Mouse (Mus musculus): Measurements from ENCODE around the gene Hspb8. TPM values are rescaled to one million over a fixed set of nuclear protein-coding genes. Genes with fewer than 3 reads are reported as not detected.

Hspb8 gene
- polyA plus RNA-seq, 1 experiment from 2014 or later, result 11.8 TPM

DNA sequence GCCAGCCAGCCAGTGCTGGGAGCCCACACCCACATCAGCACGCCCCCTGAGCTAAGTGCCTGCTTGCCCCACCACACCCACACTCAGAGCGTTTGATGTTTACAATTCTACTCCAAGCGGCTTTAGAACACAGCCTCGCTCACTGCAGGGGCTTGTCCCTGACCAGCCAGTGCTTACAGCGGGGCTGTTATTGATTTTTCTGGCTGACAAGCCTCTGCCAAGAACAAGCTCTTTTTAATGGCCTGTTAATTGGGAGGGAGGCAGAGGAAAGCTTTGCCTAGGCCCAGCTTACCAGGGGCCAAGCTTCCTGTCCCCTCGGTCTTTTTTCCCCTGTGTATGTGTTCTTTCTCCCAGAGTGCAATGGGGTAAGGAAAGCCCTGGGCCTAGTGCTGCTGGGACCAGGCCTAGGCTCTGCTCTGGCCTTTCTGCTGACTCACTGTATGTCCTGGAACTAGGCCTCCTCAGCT lies 1.9 kb downstream of the Hspb8 start:
- Histone ChIP-seq H3K27ac (ENCODE audit: low read length) (peak overlapping the region; percentile 14; the same call in 1 of the 2 replicates), H3K36me3 (ENCODE audit: control insufficient read depth, insufficient read depth, low read length) (no peaks in the 10 kb centered on the region), H3K4me1 (ENCODE audit: control insufficient read depth, insufficient read depth, low read length) (peaks cover 13% of the 10 kb centered on the region), H3K9ac (ENCODE audit: low read depth, low read length) (peak overlapping the region; percentile 47), H3K9me3 (ENCODE audit: control insufficient read depth, low read length) (no peaks in the 10 kb centered on the region), H3K27me3 (replicated peaks; ENCODE audit: control insufficient read depth, insufficient read depth, low read length) (no peaks in the 10 kb centered on the region), H3K4me2 (ENCODE audit: low read depth, low read length) (peak overlapping the region; percentile 26), H3K4me3 (ENCODE audit: low read length) (peak overlapping the region; percentile 23)
- ATAC-seq, result peak; percentile 60
- 14% methylated on average over 6 of the region's 6 CpGs for WGBS

DNA sequence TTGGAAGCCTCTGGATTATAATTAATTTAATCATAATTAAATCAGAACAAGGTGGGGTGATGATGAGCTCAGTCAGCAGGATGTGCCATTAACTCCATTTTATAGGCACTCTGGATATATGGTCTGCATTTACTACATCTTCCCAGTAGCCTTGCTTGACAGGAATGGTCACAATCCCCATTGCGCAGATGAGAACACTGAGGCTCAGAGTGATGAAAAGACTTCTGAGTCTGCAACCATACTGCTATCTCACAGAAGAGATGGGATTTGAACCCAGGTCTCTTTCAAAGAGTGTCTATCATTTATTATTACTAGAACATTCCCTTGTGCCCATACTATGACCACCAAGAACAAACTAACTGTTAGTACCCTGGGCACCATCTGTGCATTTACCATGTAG lies 2.5 kb downstream of the Hspb8 start:
- Histone ChIP-seq H3K9me3 (ENCODE audit: control insufficient read depth, low read length) (no peaks in the 10 kb centered on the region), H3K4me2 (ENCODE audit: low read depth, low read length) (peak overlapping the region; percentile 26), H3K36me3 (ENCODE audit: control insufficient read depth, insufficient read depth, low read length) (no peaks in the 10 kb centered on the region), H3K4me3 (ENCODE audit: low read length) (peak overlapping the region; percentile 23), H3K27me3 (replicated peaks; ENCODE audit: control insufficient read depth, insufficient read depth, low read length) (no peaks in the 10 kb centered on the region), H3K4me1 (ENCODE audit: control insufficient read depth, insufficient read depth, low read length) (peaks cover 13% of the 10 kb centered on the region), H3K27ac (ENCODE audit: low read length) (peak overlapping the region; percentile 14; the same call in 1 of the 2 replicates), H3K9ac (ENCODE audit: low read depth, low read length) (peak overlapping the region; percentile 47; the same call in 1 of the 2 replicates)
- 86% methylated on average over 1 of the region's 1 CpGs for WGBS
- ATAC-seq, result no peak

DNA sequence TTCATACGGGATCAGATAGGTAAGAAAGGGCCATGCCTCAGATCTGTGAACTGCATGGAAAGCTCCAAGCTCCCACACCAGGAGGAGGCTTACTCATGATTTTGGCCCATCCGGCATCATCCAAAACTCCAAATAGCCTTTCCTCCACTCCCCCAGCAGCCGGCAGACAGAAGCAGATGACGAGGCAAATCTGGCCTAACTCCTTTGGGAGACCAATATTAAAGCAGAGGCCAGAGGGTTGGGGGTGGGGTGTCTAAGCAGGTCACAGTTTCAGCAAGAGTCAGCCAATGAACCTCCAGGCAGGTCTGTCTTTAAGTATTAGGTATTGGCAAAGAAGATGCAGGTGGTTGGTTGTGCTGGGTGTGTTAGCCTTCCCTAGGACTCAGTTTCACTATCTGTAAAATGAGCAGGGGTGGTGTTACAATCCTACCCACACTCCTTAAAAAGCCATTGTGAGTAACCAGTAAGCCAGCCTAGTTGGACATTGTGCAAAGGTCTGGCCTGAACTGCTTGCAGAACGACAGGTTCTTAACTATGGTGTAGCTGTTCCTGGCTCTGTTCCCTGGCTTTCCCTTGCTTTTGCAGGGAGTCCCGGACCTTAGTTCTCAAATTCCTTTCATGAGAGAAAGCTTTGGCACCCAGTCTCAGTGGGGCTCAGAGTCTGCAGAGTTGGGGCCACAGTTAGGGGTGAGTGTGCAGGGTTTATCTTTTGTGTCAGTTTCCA lies 3.2 kb downstream of the Hspb8 start:
- Histone ChIP-seq H3K36me3 (ENCODE audit: control insufficient read depth, insufficient read depth, low read length) (no peaks in the 10 kb centered on the region), H3K9me3 (ENCODE audit: control insufficient read depth, low read length) (no peaks in the 10 kb centered on the region), H3K27me3 (replicated peaks; ENCODE audit: control insufficient read depth, insufficient read depth, low read length) (no peaks in the 10 kb centered on the region), H3K4me2 (ENCODE audit: low read depth, low read length) (no peak overlapping the region), H3K4me3 (ENCODE audit: low read length) (no peak overlapping the region), H3K4me1 (ENCODE audit: control insufficient read depth, insufficient read depth, low read length) (peaks cover 13% of the 10 kb centered on the region), H3K9ac (ENCODE audit: low read depth, low read length) (no peak overlapping the region), H3K27ac (ENCODE audit: low read length) (no peak overlapping the region)
- WGBS, result 62% methylated on average over 6 of the region's 6 CpGs
- no peak for ATAC-seq

DNA sequence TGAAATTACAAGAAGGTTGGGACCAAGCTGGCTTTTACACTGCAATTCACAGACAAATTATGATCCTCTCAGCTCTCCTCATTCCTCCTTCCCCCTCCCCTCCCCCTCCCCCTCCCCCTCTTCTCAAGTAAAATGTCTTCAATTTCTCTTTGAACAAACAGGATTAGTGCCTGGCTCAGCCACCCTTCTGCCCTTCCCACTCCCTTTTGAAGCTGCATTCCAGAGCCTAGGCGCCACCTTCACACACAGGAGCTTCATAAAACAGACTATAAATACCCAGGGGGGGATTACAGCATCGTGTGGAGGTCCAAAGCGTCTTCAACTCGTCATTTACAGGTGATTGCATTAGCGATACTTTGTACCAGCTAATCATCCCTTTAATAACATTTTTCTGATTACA lies 6.5 kb downstream of the Hspb8 start:
- Histone ChIP-seq H3K9ac (ENCODE audit: low read depth, low read length) (no peak overlapping the region), H3K4me2 (ENCODE audit: low read depth, low read length) (no peak overlapping the region), H3K36me3 (ENCODE audit: control insufficient read depth, insufficient read depth, low read length) (no peaks in the 10 kb centered on the region), H3K4me3 (ENCODE audit: low read length) (no peak overlapping the region), H3K27ac (ENCODE audit: low read length) (no peak overlapping the region), H3K4me1 (ENCODE audit: control insufficient read depth, insufficient read depth, low read length) (peaks cover 4% of the 10 kb centered on the region), H3K27me3 (replicated peaks; ENCODE audit: control insufficient read depth, insufficient read depth, low read length) (no peaks in the 10 kb centered on the region), H3K9me3 (ENCODE audit: control insufficient read depth, low read length) (no peaks in the 10 kb centered on the region)
- WGBS, result 18% methylated on average over 5 of the region's 5 CpGs
- ATAC-seq, result no peak

DNA sequence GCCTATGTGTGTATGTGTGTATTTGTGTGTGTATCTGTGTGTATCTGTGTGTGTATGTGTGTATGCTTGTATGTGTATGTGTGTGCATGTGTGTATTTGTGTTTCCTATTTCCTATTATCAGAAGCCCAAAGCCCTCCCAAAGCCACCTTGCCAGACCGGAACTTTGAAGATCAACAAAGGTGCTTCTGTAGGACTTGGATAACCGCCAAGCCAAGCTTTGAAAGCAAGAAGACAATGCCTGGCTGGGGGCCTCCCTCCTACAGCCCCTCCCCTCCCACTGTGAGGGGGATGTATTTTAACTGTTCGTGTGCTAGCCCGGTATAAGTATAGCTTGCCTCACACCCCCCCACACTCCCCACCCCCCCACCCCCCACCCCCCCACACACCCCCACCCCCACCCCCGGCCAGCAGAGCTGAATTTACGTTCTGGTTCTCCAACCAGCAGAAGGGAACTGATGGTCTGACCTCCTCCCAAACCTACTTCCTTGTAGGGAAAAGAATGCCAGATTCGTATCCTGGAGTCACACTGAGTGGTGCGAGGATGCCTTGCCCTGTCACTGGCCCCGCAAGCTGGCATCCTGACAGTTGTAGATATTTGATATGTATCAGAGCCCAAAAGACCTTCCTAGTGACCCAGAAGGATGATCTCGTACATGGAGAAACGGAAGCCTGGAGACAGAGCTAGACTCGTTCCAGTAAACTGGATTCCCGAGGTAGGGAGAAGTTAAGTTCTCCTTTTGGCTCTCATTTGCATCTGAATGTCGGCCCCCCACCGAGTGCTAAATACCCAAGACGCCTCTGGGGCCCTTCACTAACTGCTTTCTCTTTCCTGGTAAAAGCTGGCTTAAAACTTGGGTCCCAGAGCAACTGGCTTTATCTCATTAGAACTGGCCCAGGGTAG lies 12.7 kb downstream of the Hspb8 start:
- H3K4me1 ChIP-seq (ENCODE audit: control insufficient read depth, insufficient read depth, low read length), result peaks cover 22% of the 10 kb centered on the region
- H3K4me3 ChIP-seq (ENCODE audit: low read length), result no peak overlapping the region
- no peaks in the 10 kb centered on the region for H3K9me3 ChIP-seq (ENCODE audit: control insufficient read depth, low read length)
- no peak overlapping the region for H3K4me2 ChIP-seq (ENCODE audit: low read depth, low read length)
- ATAC-seq, result no peak
- H3K9ac ChIP-seq (ENCODE audit: low read depth, low read length), result no peak overlapping the region
- 12% methylated on average over 16 of the region's 16 CpGs for WGBS
- no peaks in the 10 kb centered on the region for H3K36me3 ChIP-seq (ENCODE audit: control insufficient read depth, insufficient read depth, low read length)
- H3K27ac ChIP-seq (ENCODE audit: low read length), result peak overlapping the region; percentile 5; the same call in 1 of the 2 replicates
- no peaks in the 10 kb centered on the region for H3K27me3 ChIP-seq (replicated peaks; ENCODE audit: control insufficient read depth, insufficient read depth, low read length)

DNA sequence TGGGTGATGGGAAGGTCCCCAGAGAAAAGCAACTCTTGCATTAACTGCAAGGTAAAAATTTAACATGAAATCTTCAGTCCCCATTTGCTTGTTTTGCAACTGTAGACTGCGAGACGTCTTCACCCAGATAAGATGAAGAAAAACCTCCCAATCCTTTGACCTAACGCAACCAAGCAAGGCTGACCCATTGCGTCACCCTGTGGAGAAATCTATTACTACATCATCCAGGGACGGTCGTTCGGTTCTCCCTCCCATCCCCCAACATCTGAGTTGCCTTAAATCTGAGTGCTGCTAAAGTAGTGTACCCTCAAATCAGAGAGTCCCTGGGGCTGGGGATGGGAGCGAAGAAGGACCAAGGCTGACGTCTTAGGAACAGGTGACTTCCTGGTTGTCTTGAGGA lies 13.7 kb downstream of the Hspb8 start:
- Histone ChIP-seq H3K27ac (ENCODE audit: low read length) (no peak overlapping the region; the same call in 1 of the 2 replicates), H3K27me3 (replicated peaks; ENCODE audit: control insufficient read depth, insufficient read depth, low read length) (no peaks in the 10 kb centered on the region), H3K4me3 (ENCODE audit: low read length) (no peak overlapping the region), H3K4me2 (ENCODE audit: low read depth, low read length) (no peak overlapping the region), H3K36me3 (ENCODE audit: control insufficient read depth, insufficient read depth, low read length) (no peaks in the 10 kb centered on the region), H3K9ac (ENCODE audit: low read depth, low read length) (no peak overlapping the region), H3K4me1 (ENCODE audit: control insufficient read depth, insufficient read depth, low read length) (peaks cover 22% of the 10 kb centered on the region), H3K9me3 (ENCODE audit: control insufficient read depth, low read length) (no peaks in the 10 kb centered on the region)
- no peak for ATAC-seq
- WGBS, result 70% methylated on average over 9 of the region's 9 CpGs

DNA sequence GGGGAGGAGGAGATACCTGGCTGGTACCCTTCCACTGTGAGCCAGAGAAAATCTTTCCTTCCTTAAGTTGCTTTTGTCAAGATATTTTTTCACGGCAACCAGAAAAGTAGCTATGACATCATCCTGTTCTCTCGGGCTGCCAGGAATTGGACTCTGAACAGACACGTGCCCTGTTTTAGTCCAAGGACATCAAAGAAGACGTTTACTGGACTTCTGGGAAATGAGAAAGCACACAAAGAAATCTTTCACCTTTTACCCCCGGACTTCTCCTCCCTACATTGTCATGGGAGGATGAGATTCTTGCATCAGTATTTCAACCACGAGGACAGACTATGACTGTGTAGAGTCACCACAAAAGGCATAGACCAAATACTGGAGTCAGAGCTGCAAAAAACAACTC lies 14.7 kb downstream of the Hspb8 start:
- ATAC-seq, result peak; percentile 56
- Histone ChIP-seq H3K27ac (ENCODE audit: low read length) (peak overlapping the region; percentile 34; the same call in 1 of the 2 replicates), H3K27me3 (replicated peaks; ENCODE audit: control insufficient read depth, insufficient read depth, low read length) (no peaks in the 10 kb centered on the region), H3K9ac (ENCODE audit: low read depth, low read length) (peak overlapping the region; percentile 3; the same call in 1 of the 2 replicates), H3K9me3 (ENCODE audit: control insufficient read depth, low read length) (no peaks in the 10 kb centered on the region), H3K4me3 (ENCODE audit: low read length) (no peak overlapping the region), H3K36me3 (ENCODE audit: control insufficient read depth, insufficient read depth, low read length) (no peaks in the 10 kb centered on the region), H3K4me2 (ENCODE audit: low read depth, low read length) (no peak overlapping the region; the same call in 1 of the 2 replicates), H3K4me1 (ENCODE audit: control insufficient read depth, insufficient read depth, low read length) (peaks cover 22% of the 10 kb centered on the region)
- 14% methylated on average over 6 of the region's 6 CpGs for WGBS

DNA sequence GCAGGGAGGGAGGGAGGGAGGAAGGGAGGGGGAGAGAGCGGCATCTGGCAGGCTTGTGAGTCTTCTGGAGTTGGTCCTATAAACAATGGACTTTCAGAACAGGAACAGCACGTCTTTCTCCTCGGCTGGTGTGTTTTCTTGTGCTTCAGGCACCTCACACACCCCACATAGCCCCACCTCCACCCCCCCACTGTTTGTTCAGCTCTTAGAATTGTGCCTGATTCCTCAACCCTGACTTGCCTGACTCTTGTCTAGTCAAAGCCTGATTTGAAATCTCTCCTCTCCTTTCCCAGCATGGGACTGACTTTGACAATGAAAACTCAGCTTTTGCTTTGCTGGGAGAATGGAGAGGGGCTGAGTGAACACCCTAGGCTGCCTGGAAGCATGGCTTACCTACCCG lies 15.3 kb downstream of the Hspb8 start:
- Histone ChIP-seq H3K4me3 (ENCODE audit: low read length) (no peak overlapping the region), H3K4me2 (ENCODE audit: low read depth, low read length) (no peak overlapping the region), H3K4me1 (ENCODE audit: control insufficient read depth, insufficient read depth, low read length) (peaks cover 22% of the 10 kb centered on the region), H3K9me3 (ENCODE audit: control insufficient read depth, low read length) (no peaks in the 10 kb centered on the region), H3K36me3 (ENCODE audit: control insufficient read depth, insufficient read depth, low read length) (no peaks in the 10 kb centered on the region), H3K9ac (ENCODE audit: low read depth, low read length) (0 out of 2 replicates have a peak overlapping the region, but pooled peaks have one; percentile 3), H3K27me3 (replicated peaks; ENCODE audit: control insufficient read depth, insufficient read depth, low read length) (no peaks in the 10 kb centered on the region), H3K27ac (ENCODE audit: low read length) (peak overlapping the region; percentile 34)
- WGBS, result 9% methylated on average over 3 of the region's 4 CpGs
- peak; percentile 69 for ATAC-seq

DNA sequence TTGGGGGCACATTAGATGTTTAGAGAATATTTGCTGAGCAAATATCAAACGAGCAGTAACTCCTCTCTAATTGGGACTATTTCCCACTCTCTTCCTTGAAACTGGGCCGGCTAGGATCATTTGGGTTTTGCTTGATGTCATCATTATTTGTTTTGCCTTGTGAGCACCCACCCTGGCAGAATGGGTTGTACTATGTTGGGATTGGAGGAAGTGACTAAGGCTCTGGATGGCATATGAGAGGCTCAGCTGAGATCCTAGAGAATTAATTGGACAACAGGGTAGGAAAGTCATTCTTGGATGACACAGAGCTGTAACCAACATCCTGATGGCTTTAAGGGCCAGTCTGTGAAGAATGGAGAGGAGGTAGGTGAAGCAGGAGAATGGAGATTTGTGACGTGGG lies 16.2 kb downstream of the Hspb8 start:
- Histone ChIP-seq H3K4me2 (ENCODE audit: low read depth, low read length) (no peak overlapping the region), H3K4me1 (ENCODE audit: control insufficient read depth, insufficient read depth, low read length) (peaks cover 22% of the 10 kb centered on the region), H3K27me3 (replicated peaks; ENCODE audit: control insufficient read depth, insufficient read depth, low read length) (no peaks in the 10 kb centered on the region), H3K9ac (ENCODE audit: low read depth, low read length) (no peak overlapping the region), H3K36me3 (ENCODE audit: control insufficient read depth, insufficient read depth, low read length) (no peaks in the 10 kb centered on the region), H3K9me3 (ENCODE audit: control insufficient read depth, low read length) (no peaks in the 10 kb centered on the region), H3K4me3 (ENCODE audit: low read length) (no peak overlapping the region), H3K27ac (ENCODE audit: low read length) (no peak overlapping the region)
- 54% methylated on average over 3 of the region's 3 CpGs for WGBS
- ATAC-seq, result no peak
